Mouse (Mus musculus): ENCODE data around the gene Otulin. TPM values are rescaled to one million over a fixed set of nuclear protein-coding genes. Genes with fewer than 3 reads are reported as not detected.

The Otulin gene
- total and polyA plus RNA-seq, 3 experiments, result 65.5 to 70.6 TPM; not detected in 1

GRCm38 (mm10) chr15:27625014-27625889, 5.2 kb downstream of the Otulin start:
- no peaks in the 10 kb centered on the region for H3K9me3 ChIP-seq (replicated peaks; ENCODE audit: insufficient read depth, low read length)
- peak overlapping the region; percentile 57 for H3K27ac ChIP-seq (ENCODE audit: control insufficient read depth, low read depth, low read length)
- no peak overlapping the region for H3K4me3 ChIP-seq (ENCODE audit: control insufficient read depth in 1 of 2, insufficient read depth in 1 of 2, low read depth in 2 of 2, low read length in 2 of 2)
- TF ChIP-seq BHLHE40 (IDR thresholded peaks at IDR 0.05; ENCODE audit: borderline replicate concordance, low read depth, low read length) (no peak), HCFC1 (IDR thresholded peaks at IDR 0.05; ENCODE audit: low read depth, low read length) (no peak), ZMIZ1 (IDR thresholded peaks at IDR 0.05; ENCODE audit: low read depth, low read length) (no peak), POLR2AphosphoS2 (IDR thresholded peaks at IDR 0.05; ENCODE audit: low read length) (no peak), EP300 (IDR thresholded peaks at IDR 0.05; ENCODE audit: low read depth in 1 of 2, low read length in 2 of 2) (0 out of 4 replicates have a peak, but pooled peaks of 1 of the 2 experiments have one; percentile 18), KAT2A (conservative IDR thresholded peaks at IDR 0.05; ENCODE audit: low read depth, low read length) (no peak), SIN3A (IDR thresholded peaks at IDR 0.05; ENCODE audit: low read length) (0 out of 2 replicates have a peak, but pooled peaks have one; percentile 41), SMC3 (IDR thresholded peaks at IDR 0.05; ENCODE audit: low read depth, low read length) (no peak), UBTF (IDR thresholded peaks at IDR 0.05; ENCODE audit: borderline replicate concordance, insufficient read depth, low read depth, low read length) (0 out of 2 replicates have a peak, but pooled peaks have one; percentile 52), ETS1 (IDR thresholded peaks at IDR 0.05; ENCODE audit: low read depth, low read length) (0 out of 2 replicates have a peak, but pooled peaks have one; percentile 22), ZKSCAN1 (IDR thresholded peaks at IDR 0.05; ENCODE audit: low read depth, low read length) (no peak), TBP (IDR thresholded peaks at IDR 0.05; ENCODE audit: low read depth, low read length) (peak; percentile 92), MAFK (IDR thresholded peaks at IDR 0.05; ENCODE audit: borderline replicate concordance, low read depth, low read length) (peak; percentile 52; the same call in 1 of the 2 replicates)
- H3K36me3 ChIP-seq (ENCODE audit: control insufficient read depth in 1 of 2, insufficient read depth in 2 of 2, low read length in 2 of 2), result peaks cover 8 to 54% of the 10 kb centered on the region in 2 experiments
- H3K27me3 ChIP-seq (ENCODE audit: control insufficient read depth in 1 of 2, insufficient read depth in 2 of 2, low read length in 2 of 2), result no peaks in the 10 kb centered on the region
- H3K4me1 ChIP-seq (ENCODE audit: control insufficient read depth in 1 of 2, insufficient read depth in 2 of 2, low read length in 2 of 2), result peaks cover 25 to 42% of the 10 kb centered on the region in 2 experiments
- no peak overlapping the region for H3K9ac ChIP-seq (ENCODE audit: control insufficient read depth, low read depth, low read length, poor library complexity, severe bottlenecking)
- DNase-seq (ENCODE audit: low read depth, low spot score), result peak; percentile 78
- peaks cover 74% of the 10 kb centered on the region for H3K79me2 ChIP-seq (ENCODE audit: control insufficient read depth, insufficient read depth, low read length, poor library complexity)

DNA sequence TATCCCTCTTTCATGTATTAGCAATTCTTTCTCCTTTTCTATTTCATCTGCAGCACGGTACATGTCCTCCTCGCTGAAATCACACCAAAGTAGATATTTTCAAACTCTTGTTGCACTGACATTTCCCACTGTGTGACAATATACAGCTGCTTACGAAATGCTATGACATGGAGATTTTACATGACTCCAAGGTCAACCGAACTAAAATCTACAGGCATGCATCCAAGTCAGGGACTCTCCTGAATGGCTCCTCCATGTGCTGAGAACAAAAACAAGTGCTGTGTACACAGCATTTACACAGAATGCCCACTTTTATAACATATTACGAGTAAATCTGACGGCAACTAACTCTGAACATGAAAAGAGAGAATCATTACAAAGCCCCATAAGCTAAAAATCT, 7.2 kb downstream of the Otulin start:
- peaks cover 27 to 46% of the 10 kb centered on the region in 2 experiments for H3K4me1 ChIP-seq (ENCODE audit: control insufficient read depth in 1 of 2, insufficient read depth in 2 of 2, low read length in 2 of 2)

More for the DNA sequence above, 7.2 kb downstream of the Otulin start:
- no peak overlapping the region for H3K4me3 ChIP-seq (ENCODE audit: control insufficient read depth in 1 of 2, insufficient read depth in 1 of 2, low read depth in 2 of 2, low read length in 2 of 2)
- no peaks in the 10 kb centered on the region for H3K9me3 ChIP-seq (replicated peaks; ENCODE audit: insufficient read depth, low read length)
- no peak overlapping the region for H3K27ac ChIP-seq (ENCODE audit: control insufficient read depth, low read depth, low read length)
- no peak for DNase-seq (ENCODE audit: low read depth, low spot score)
- TF ChIP-seq ZNF384 (IDR thresholded peaks at IDR 0.05; ENCODE audit: low read depth, low read length) (no peak), NRF1 (IDR thresholded peaks at IDR 0.05; ENCODE audit: insufficient read depth, low read depth, low read length, poor library complexity, severe bottlenecking) (no peak), BHLHE40 (IDR thresholded peaks at IDR 0.05; ENCODE audit: borderline replicate concordance, low read depth, low read length) (no peak), SMC3 (IDR thresholded peaks at IDR 0.05; ENCODE audit: low read depth, low read length) (no peak), TAL1 (IDR thresholded peaks at IDR 0.05; ENCODE audit: low read length) (no peak), GATA1 (IDR thresholded peaks at IDR 0.05; ENCODE audit: low read depth, low read length) (no peak), MYB (IDR thresholded peaks at IDR 0.05; ENCODE audit: low read depth, low read length) (no peak), HCFC1 (IDR thresholded peaks at IDR 0.05; ENCODE audit: low read depth, low read length) (no peak), JUND (IDR thresholded peaks at IDR 0.05; ENCODE audit: low read depth, low read length) (no peak), CTCF (IDR thresholded peaks at IDR 0.05 in 2 of 3, conservative IDR thresholded peaks at IDR 0.05 in 1 of 3; ENCODE audit: control insufficient read depth in 1 of 3, insufficient read depth in 1 of 3, low read depth in 2 of 3, low read length in 3 of 3, poor library complexity in 1 of 3, severe bottlenecking in 1 of 3) (no peak), UBTF (IDR thresholded peaks at IDR 0.05; ENCODE audit: borderline replicate concordance, insufficient read depth, low read depth, low read length) (no peak), POLR2A (IDR thresholded peaks at IDR 0.05; ENCODE audit: control insufficient read depth in 1 of 2, insufficient read depth in 1 of 2, low read depth in 1 of 2, low read length in 2 of 2, poor library complexity in 1 of 2) (no peak), ZMIZ1 (IDR thresholded peaks at IDR 0.05; ENCODE audit: low read depth, low read length) (no peak), E2F4 (IDR thresholded peaks at IDR 0.05; ENCODE audit: borderline replicate concordance, low read depth, low read length) (no peak), CHD2 (IDR thresholded peaks at IDR 0.05; ENCODE audit: low read length) (no peak), POLR2AphosphoS5 (IDR thresholded peaks at IDR 0.05; ENCODE audit: borderline replicate concordance, low read depth, low read length) (no peak), MEF2A (IDR thresholded peaks at IDR 0.05; ENCODE audit: extremely low read depth, insufficient replicate concordance, low read depth, low read length, poor library complexity, severe bottlenecking) (no peak)
- peaks cover 59% of the 10 kb centered on the region for H3K79me2 ChIP-seq (ENCODE audit: control insufficient read depth, insufficient read depth, low read length, poor library complexity)
- H3K27me3 ChIP-seq (ENCODE audit: control insufficient read depth in 1 of 2, insufficient read depth in 2 of 2, low read length in 2 of 2), result no peaks in the 10 kb centered on the region
- H3K36me3 ChIP-seq (ENCODE audit: control insufficient read depth in 1 of 2, insufficient read depth in 2 of 2, low read length in 2 of 2), result peaks cover 20 to 59% of the 10 kb centered on the region in 2 experiments
- H3K9ac ChIP-seq (ENCODE audit: control insufficient read depth, low read depth, low read length, poor library complexity, severe bottlenecking), result no peak overlapping the region

Data from MEL (cell line).